In the genomic region with DNA sequence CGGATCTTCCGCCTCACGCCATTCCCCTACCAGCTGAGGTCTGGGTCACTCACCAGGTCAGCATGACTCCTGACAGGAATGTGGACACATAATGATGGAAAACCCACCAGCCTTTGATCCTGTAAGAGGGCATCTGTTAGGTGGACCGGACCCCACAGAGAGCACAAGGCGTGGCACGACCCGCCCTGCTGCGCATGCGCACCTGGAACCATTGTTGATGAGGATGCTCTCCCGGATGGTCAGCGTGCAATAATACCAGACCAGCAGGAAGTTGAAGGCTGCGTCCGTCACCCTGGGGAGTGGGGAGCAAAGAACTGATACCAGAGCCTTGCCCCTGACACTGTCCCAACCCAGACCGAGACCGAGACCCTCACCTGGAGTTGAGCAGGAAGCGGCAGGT, we compare ENCODE assay signal across 36 mouse cellular contexts. TPM values are rescaled to one million over a fixed set of nuclear protein-coding genes. Genes with fewer than 3 reads are reported as not detected.
DNase-seq lines count a peak whose midpoint lies in the region; ATAC-seq and TF ChIP-seq lines count a peak whose summit lies in the region.
"Had no signal": no experiment of that assay in that cellular context is flagged by ENCODE, and none has a peak within 500 bp of the region (broad histone marks: within the 10 kb centered on the region; RNA-seq: fewer than 3 reads in every experiment).

No protein-coding gene starts in this region.

- H3K4me1 ChIP-seq in heart, postnatal 0 days (ENCODE audit: control insufficient read depth, insufficient read depth) = no peaks in the 10 kb centered on the region
- H3K4me1 ChIP-seq in heart, adult 2 months (ENCODE audit: control insufficient read depth, insufficient read depth, low read length) = no peaks in the 10 kb centered on the region
- H3K4me1 ChIP-seq in midbrain, embryonic 16.5 days (ENCODE audit: control insufficient read depth, insufficient read depth, low read length) = no peaks in the 10 kb centered on the region
- no peaks in the 10 kb centered on the region for H3K4me1 ChIP-seq in midbrain, postnatal 0 days (ENCODE audit: insufficient read depth, low read length)
- peaks cover 8% of the 10 kb centered on the region for H3K4me1 ChIP-seq in ES-Bruce4 (ENCODE audit: control insufficient read depth, insufficient read depth, low read length)
- H3K4me1 ChIP-seq in forebrain, embryonic 13.5 days = no peaks in the 10 kb centered on the region
- H3K4me1 ChIP-seq: embryonic facial prominence, embryonic 10.5 days; embryonic facial prominence, embryonic 13.5 days; forebrain, embryonic 10.5 days had no signal

- WGBS in heart, postnatal 0 days = 93% methylated on average over 16 of the region's 16 CpGs
- WGBS in heart, adult 2 months = 93% methylated on average over 16 of the region's 16 CpGs
- 95% methylated on average over 16 of the region's 16 CpGs for WGBS in midbrain, embryonic 16.5 days
- 96% methylated on average over 16 of the region's 16 CpGs for WGBS in midbrain, postnatal 0 days
- 94% methylated on average over 16 of the region's 16 CpGs for WGBS in forebrain, embryonic 13.5 days

- TF ChIP-seq POLR2A in heart, adult 2 months (IDR thresholded peaks at IDR 0.05; ENCODE audit: insufficient read depth, low read depth, low read length) = no peak
- TF ChIP-seq POLR2A in ES-Bruce4 (IDR thresholded peaks at IDR 0.05; ENCODE audit: insufficient read depth, low read length) = no peak

- no peaks in the 10 kb centered on the region for H3K27me3 ChIP-seq in heart, postnatal 0 days (ENCODE audit: control insufficient read depth, insufficient read depth, low read length)
- H3K27me3 ChIP-seq in heart, adult 2 months (ENCODE audit: control insufficient read depth, insufficient read depth, low read length) = no peaks in the 10 kb centered on the region
- no peaks in the 10 kb centered on the region for H3K27me3 ChIP-seq in midbrain, embryonic 16.5 days (ENCODE audit: control insufficient read depth, insufficient read depth, low read depth, low read length)
- no peaks in the 10 kb centered on the region for H3K27me3 ChIP-seq in midbrain, postnatal 0 days (ENCODE audit: insufficient read depth, low read length)
- H3K27me3 ChIP-seq in ES-Bruce4 (ENCODE audit: control insufficient read depth, insufficient read depth, low read length, poor library complexity, severe bottlenecking) = no peaks in the 10 kb centered on the region
- no peaks in the 10 kb centered on the region for H3K27me3 ChIP-seq in forebrain, embryonic 13.5 days
- H3K27me3 ChIP-seq: embryonic facial prominence, embryonic 13.5 days; heart, embryonic 12.5 days; heart, embryonic 15.5 days; Patski had no signal

- H3K27ac ChIP-seq in heart, postnatal 0 days (ENCODE audit: low read depth) = no peak overlapping the region
- H3K27ac ChIP-seq in heart, adult 2 months = no peak overlapping the region
- H3K27ac ChIP-seq in midbrain, embryonic 16.5 days (ENCODE audit: low read length) = no peak overlapping the region
- H3K27ac ChIP-seq in midbrain, postnatal 0 days (ENCODE audit: low read depth, low read length) = no peak overlapping the region
- H3K27ac ChIP-seq in ES-Bruce4 (ENCODE audit: insufficient read depth, low read length) = no peak overlapping the region
- no peak overlapping the region for H3K27ac ChIP-seq in forebrain, embryonic 13.5 days
- H3K27ac ChIP-seq: embryonic facial prominence, embryonic 10.5 days; embryonic facial prominence, embryonic 13.5 days; forebrain, embryonic 10.5 days; heart, embryonic 15.5 days; hindbrain, embryonic 14.5 days; hindbrain, postnatal 0 days had no signal

- H3K9ac ChIP-seq in heart, postnatal 0 days (replicated peaks; ENCODE audit: low read depth, low read length) = no peak overlapping the region
- H3K9ac ChIP-seq in heart, adult 2 months (ENCODE audit: low read depth, low read length) = no peak overlapping the region
- H3K9ac ChIP-seq in midbrain, embryonic 16.5 days (ENCODE audit: low read depth, low read length) = no peak overlapping the region
- H3K9ac ChIP-seq in midbrain, postnatal 0 days (replicated peaks; ENCODE audit: low read length, poor library complexity, severe bottlenecking) = no peak overlapping the region
- no peak overlapping the region for H3K9ac ChIP-seq in ES-Bruce4 (ENCODE audit: low read depth, poor library complexity, severe bottlenecking)
- H3K9ac ChIP-seq in forebrain, embryonic 13.5 days = no peak overlapping the region
- H3K9ac ChIP-seq: embryonic facial prominence, embryonic 13.5 days; forebrain, postnatal 0 days; heart, embryonic 12.5 days; heart, embryonic 15.5 days; hindbrain, embryonic 14.5 days had no signal

- no peak for TF ChIP-seq CTCF in heart, postnatal 0 days (IDR thresholded peaks at IDR 0.05; ENCODE audit: low read depth)
- TF ChIP-seq CTCF in heart, adult 2 months (IDR thresholded peaks at IDR 0.05) = no peak
- no peak for TF ChIP-seq CTCF in midbrain, postnatal 0 days (IDR thresholded peaks at IDR 0.05)
- no peak for TF ChIP-seq CTCF in ES-Bruce4 (IDR thresholded peaks at IDR 0.05; ENCODE audit: low read depth, low read length)

- no peaks in the 10 kb centered on the region for H3K79me2 ChIP-seq in heart, adult 2 months (replicated peaks; ENCODE audit: control insufficient read depth, insufficient read depth, low read length)

- H3K36me3 ChIP-seq in heart, postnatal 0 days (replicated peaks; ENCODE audit: control insufficient read depth, insufficient read depth, low read length) = peaks cover 68% of the 10 kb centered on the region
- H3K36me3 ChIP-seq in heart, adult 2 months (ENCODE audit: control insufficient read depth, insufficient read depth, low read length) = no peaks in the 10 kb centered on the region
- H3K36me3 ChIP-seq in midbrain, embryonic 16.5 days (ENCODE audit: control insufficient read depth, insufficient read depth, low read length) = peaks cover 56% of the 10 kb centered on the region
- H3K36me3 ChIP-seq in midbrain, postnatal 0 days (ENCODE audit: insufficient read depth, low read length) = peaks cover 65% of the 10 kb centered on the region
- H3K36me3 ChIP-seq in ES-Bruce4 (ENCODE audit: control insufficient read depth, insufficient read depth, low read length, poor library complexity, severe bottlenecking) = 0 out of 2 replicates have a peak, but pooled peaks cover 4% of the 10 kb centered on the region
- H3K36me3 ChIP-seq in forebrain, embryonic 13.5 days (ENCODE audit: poor library complexity, severe bottlenecking) = peaks cover 87% of the 10 kb centered on the region

- no peak for TF ChIP-seq EP300 in heart, postnatal 0 days (IDR thresholded peaks at IDR 0.05; ENCODE audit: low read depth)
- no peak for TF ChIP-seq EP300 in heart, adult 2 months (IDR thresholded peaks at IDR 0.05; ENCODE audit: insufficient read depth, low read depth, low read length)
- 0 out of 2 replicates have a peak, but pooled peaks have one; percentile 33 for TF ChIP-seq EP300 in ES-Bruce4 (IDR thresholded peaks at IDR 0.05; ENCODE audit: insufficient read depth, low read depth, low read length)

- DNase-seq in heart, postnatal 0 days (ENCODE audit: low spot score) = no peak
- no peak for DNase-seq in heart, adult 2 months
- no peak for DNase-seq in midbrain, postnatal 0 days (ENCODE audit: low spot score)
- peak; percentile 40 for DNase-seq in ZHBTc4 (ENCODE audit: low read depth, low spot score)
- no peak for DNase-seq in urinary bladder, adult 2 months (ENCODE audit: low spot score)
- DNase-seq: adrenal gland, postnatal 10 days; adrenal gland, postnatal 36 days; cerebellum, adult 2 months; cerebellum, postnatal 10 days; cerebellum, postnatal 36 days; embryo, embryonic 11 days; forebrain, postnatal 0 days; gastrocnemius, postnatal 36 days; heart, adult 11 months; heart, postnatal 14 days; heart, postnatal 4 days had no signal

- intact Hi-C loops in heart, adult 2 months (cut with DNase I) = no loop called here

- no peaks in the 10 kb centered on the region for H3K9me3 ChIP-seq in heart, postnatal 0 days (replicated peaks; ENCODE audit: control insufficient read depth, low read length)
- no peaks in the 10 kb centered on the region for H3K9me3 ChIP-seq in midbrain, embryonic 16.5 days (replicated peaks; ENCODE audit: control insufficient read depth, low read length, poor library complexity, severe bottlenecking)
- no peaks in the 10 kb centered on the region for H3K9me3 ChIP-seq in midbrain, postnatal 0 days (ENCODE audit: low read length)
- H3K9me3 ChIP-seq in ES-Bruce4 (replicated peaks; ENCODE audit: control insufficient read depth, insufficient read depth, low read length, poor library complexity, severe bottlenecking) = no peaks in the 10 kb centered on the region
- no peaks in the 10 kb centered on the region for H3K9me3 ChIP-seq in forebrain, embryonic 13.5 days (replicated peaks)
- H3K9me3 ChIP-seq: embryonic facial prominence, embryonic 10.5 days; embryonic facial prominence, embryonic 13.5 days; forebrain, embryonic 10.5 days; heart, embryonic 12.5 days; heart, embryonic 15.5 days had no signal

- H3K4me3 ChIP-seq in heart, postnatal 0 days (ENCODE audit: low read depth, low read length) = no peak overlapping the region
- H3K4me3 ChIP-seq in heart, adult 2 months = no peak overlapping the region
- H3K4me3 ChIP-seq in midbrain, embryonic 16.5 days (ENCODE audit: low read depth, low read length) = no peak overlapping the region
- H3K4me3 ChIP-seq in midbrain, postnatal 0 days (ENCODE audit: low read depth, low read length) = no peak overlapping the region
- no peak overlapping the region for H3K4me3 ChIP-seq in ES-Bruce4 (ENCODE audit: low read depth, low read length)
- no peak overlapping the region for H3K4me3 ChIP-seq in forebrain, embryonic 13.5 days
- H3K4me3 ChIP-seq: embryonic facial prominence, embryonic 10.5 days; embryonic facial prominence, embryonic 13.5 days; erythroblast, embryonic 14.5 days; forebrain, embryonic 10.5 days; heart, embryonic 12.5 days; heart, embryonic 15.5 days had no signal

- ATAC-seq in heart, postnatal 0 days (ENCODE audit: insufficient read depth, low read depth) = 0 out of 2 replicates have a peak, but pooled peaks have one; percentile 6
- ATAC-seq in midbrain, embryonic 16.5 days = 0 out of 2 replicates have a peak, but pooled peaks have one; percentile 22
- no peak for ATAC-seq in midbrain, postnatal 0 days (ENCODE audit: low FRiP score)
- ATAC-seq in forebrain, embryonic 13.5 days = no peak
- ATAC-seq: activated CD4-positive, CD25-positive, alpha-beta regulatory T cell, adult 4 months; CD4-positive, CD25-positive, alpha-beta regulatory T cell, adult 4 months; forebrain, embryonic 14.5 days; forebrain, postnatal 0 days; hindbrain, postnatal 0 days; inflammation-experienced regulatory T-cells, adult 6 months; intestine, embryonic 16.5 days; Patski had no signal

- H3K4me2 ChIP-seq in heart, postnatal 0 days (ENCODE audit: low read depth, low read length) = no peak overlapping the region
- H3K4me2 ChIP-seq in midbrain, embryonic 16.5 days (ENCODE audit: low read length) = no peak overlapping the region
- no peak overlapping the region for H3K4me2 ChIP-seq in midbrain, postnatal 0 days (ENCODE audit: low read depth, low read length, poor library complexity, severe bottlenecking)
- H3K4me2 ChIP-seq in forebrain, embryonic 13.5 days = no peak overlapping the region
- H3K4me2 ChIP-seq: embryonic facial prominence, embryonic 13.5 days; heart, embryonic 12.5 days; heart, embryonic 15.5 days; hindbrain, embryonic 14.5 days had no signal

RNA-seq across cellular contexts. Expression of a gene that starts 7.7 kb away (rescaled TPM):
- 25.6 and 32.6 TPM in 2 replicates for total RNA-seq in heart, postnatal 0 days (2014; rRNA removed; ENCODE audit: low replicate concordance)
- 33.9 and 34.2 TPM in 2 replicates for polyA plus RNA-seq in heart, postnatal 0 days (2015; fragmentation: Nextera tagmentation; extraction: Ambion mirVana)
- 10 to 100 TPM; 13.6 to 19.3 TPM for total RNA-seq in heart, adult 2 months (2021)
- 18.5 and 27.3 TPM in 2 replicates for polyA plus RNA-seq in heart, adult 2 months (2012; rRNA removed)
- polyA plus RNA-seq in midbrain, embryonic 16.5 days (2015; fragmentation: Nextera tagmentation; extraction: Ambion mirVana) = 87.2 and 87.8 TPM in 2 replicates
- 44.9 and 67.3 TPM in 2 replicates for total RNA-seq in midbrain, postnatal 0 days (2014; rRNA removed)
- polyA plus RNA-seq in midbrain, postnatal 0 days (2015; fragmentation: Nextera tagmentation; extraction: Ambion mirVana) = 99.2 and 100 TPM in 2 replicates
- 63.7 and 69.8 TPM in 2 replicates for polyA plus RNA-seq in ES-Bruce4 (2011; ENCODE audit: insufficient read depth, insufficient read length, low read depth, missing spikeins)
- 21.0 and 21.7 TPM in 2 replicates for polyA plus RNA-seq in urinary bladder, adult 2 months (2012; rRNA removed)
- polyA plus RNA-seq in forebrain, embryonic 13.5 days (2015; fragmentation: Nextera tagmentation; extraction: Ambion mirVana) = 67.0 and 69.7 TPM in 2 replicates

RNA-seq across cellular contexts. Expression of a gene that starts 41.6 kb away (rescaled TPM):
- total RNA-seq in heart, postnatal 0 days (2014; rRNA removed; ENCODE audit: low replicate concordance) = not detected in 2 replicates
- polyA plus RNA-seq in heart, postnatal 0 days (2015; fragmentation: Nextera tagmentation; extraction: Ambion mirVana) = 0.18 and 0.42 TPM in 2 replicates
- total RNA-seq in heart, adult 2 months (2021) = not detected
- 0.20 TPM in 1 of 2 replicates, not detected in the other for polyA plus RNA-seq in heart, adult 2 months (2012; rRNA removed)
- polyA plus RNA-seq in midbrain, embryonic 16.5 days (2015; fragmentation: Nextera tagmentation; extraction: Ambion mirVana) = 0.24 and 0.46 TPM in 2 replicates
- total RNA-seq in midbrain, postnatal 0 days (2014; rRNA removed) = not detected in 2 replicates
- 0.33 and 0.44 TPM in 2 replicates for polyA plus RNA-seq in midbrain, postnatal 0 days (2015; fragmentation: Nextera tagmentation; extraction: Ambion mirVana)
- 0.42 and 0.94 TPM in 2 replicates for polyA plus RNA-seq in ES-Bruce4 (2011; ENCODE audit: insufficient read depth, insufficient read length, low read depth, missing spikeins)
- polyA plus RNA-seq in urinary bladder, adult 2 months (2012; rRNA removed) = 0.44 and 0.48 TPM in 2 replicates
- 0.26 and 0.41 TPM in 2 replicates for polyA plus RNA-seq in forebrain, embryonic 13.5 days (2015; fragmentation: Nextera tagmentation; extraction: Ambion mirVana)
- total RNA-seq: gastrocnemius, adult 8-10 months; gastrocnemius, postnatal 36 days; heart, postnatal 4 days had no signal
- polyA plus RNA-seq: C2C12; erythroblast, embryonic 14.5 days; G1E; heart, embryonic 12.5 days had no signal

RNA-seq across cellular contexts. Expression of a gene that starts 41.7 kb away (rescaled TPM):
- total RNA-seq in heart, postnatal 0 days (2014; rRNA removed; ENCODE audit: low replicate concordance) = 389 and 420 TPM in 2 replicates
- 2,045 and 2,081 TPM in 2 replicates for polyA plus RNA-seq in heart, postnatal 0 days (2015; fragmentation: Nextera tagmentation; extraction: Ambion mirVana)
- 1,000 to 10,000 TPM; 1,645 to 1,928 TPM for total RNA-seq in heart, adult 2 months (2021)
- polyA plus RNA-seq in heart, adult 2 months (2012; rRNA removed) = 2,909 and 3,459 TPM in 2 replicates
- polyA plus RNA-seq in midbrain, embryonic 16.5 days (2015; fragmentation: Nextera tagmentation; extraction: Ambion mirVana) = 565 and 600 TPM in 2 replicates
- 158 and 172 TPM in 2 replicates for total RNA-seq in midbrain, postnatal 0 days (2014; rRNA removed)
- polyA plus RNA-seq in midbrain, postnatal 0 days (2015; fragmentation: Nextera tagmentation; extraction: Ambion mirVana) = 656 and 707 TPM in 2 replicates
- 377 and 424 TPM in 2 replicates for polyA plus RNA-seq in ES-Bruce4 (2011; ENCODE audit: insufficient read depth, insufficient read length, low read depth, missing spikeins)
- 264 and 269 TPM in 2 replicates for polyA plus RNA-seq in urinary bladder, adult 2 months (2012; rRNA removed)
- polyA plus RNA-seq in forebrain, embryonic 13.5 days (2015; fragmentation: Nextera tagmentation; extraction: Ambion mirVana) = 558 and 564 TPM in 2 replicates

Comparison
In these comparisons a context has a peak if more than half of its experiments do, and no peak if none do; other contexts are left out.
1. ATAC-seq: peak in heart, postnatal 0 days (single experiment) and midbrain, embryonic 16.5 days (single experiment); none in midbrain, postnatal 0 days (single experiment) and forebrain, embryonic 13.5 days (single experiment).